Mouse (Mus musculus) forebrain, embryonic 14.5 days (tissue): ENCODE measurements around the gene Dync2h1. TPM values are rescaled to one million over a fixed set of nuclear protein-coding genes. Genes with fewer than 3 reads are reported as not detected.

ENCODE experiments used
- ATAC-seq: fragments of 200-750 bp; cut with Nextera tagmentation; 2 replicates; pipeline ENCODE4 v1.8.0; 2017; ENCODE audit warnings: mild to moderate bottlenecking, moderate library complexity
- DNase-seq: peaks from one replicate; pipeline ENCODE4 v3.0.0-alpha.2; 2015; ENCODE audit warnings: low spot score
- H3K27ac ChIP-seq: fragments of 300-500 bp; sonication (generic); 2 replicates; pipeline ENCODE4 v1.5.1; 2014; ENCODE audit warnings: low read depth, mild to moderate bottlenecking, control low read depth, low read length, moderate library complexity
- H3K27me3 ChIP-seq: fragments of 300-500 bp; sonication (generic); replicated peaks from 2 replicates; pipeline ENCODE4 v1.6.1; 2014; ENCODE audit warnings: low read length, control low read depth, mixed read lengths; ENCODE audit not compliant: control insufficient read depth, insufficient read depth
- H3K36me3 ChIP-seq: fragments of 300-500 bp; sonication (generic); 2 replicates; pipeline ENCODE4 v1.6.1; 2014; ENCODE audit warnings: low read length, control low read depth; ENCODE audit not compliant: control insufficient read depth, insufficient read depth
- H3K4me1 ChIP-seq: fragments of 300-500 bp; sonication (generic); 2 replicates; pipeline ENCODE4 v1.6.1; 2014; ENCODE audit warnings: antibody characterized with exemption, low read length, control low read depth; ENCODE audit not compliant: control insufficient read depth, insufficient read depth
- H3K4me2 ChIP-seq: fragments of 300-500 bp; sonication (generic); 2 replicates; pipeline ENCODE4 v1.6.1; 2014; ENCODE audit warnings: mild to moderate bottlenecking, control low read depth, low read length
- H3K4me3 ChIP-seq: fragments of 300-500 bp; sonication (generic); 2 replicates; pipeline ENCODE4 v1.5.1; 2014; ENCODE audit warnings: low read depth, low read length, control low read depth
- H3K9ac ChIP-seq: fragments of 300-500 bp; sonication (generic); 2 replicates; pipeline ENCODE4 v1.6.1; 2014; ENCODE audit warnings: mild to moderate bottlenecking, low read length, control low read depth, moderate library complexity
- H3K9me3 ChIP-seq: fragments of 300-500 bp; sonication (generic); replicated peaks from 2 replicates; pipeline ENCODE4 v1.6.1; 2016; ENCODE audit warnings: low read length, control low read depth, mixed read lengths; ENCODE audit not compliant: control insufficient read depth
- WGBS: fragments of 180-500 bp; shearing (Covaris S2); extraction: QIAGEN DNeasy Blood & Tissue Kit; methylation state at CpG from one replicate; pipeline ENCODE4 v1.1.7; 2014; 5-methylcytosine and 5-hydroxymethylcytosine counted together
- polyA plus RNA-seq: library from polyadenylated mRNA; unstranded; fragments of >200 nt; fragmentation: Nextera tagmentation; extraction: Ambion mirVana; gene quantifications from 2 replicates; pipeline ENCODE4 v1.2.1, GENCODE M21; 2014

The Dync2h1 gene
- polyA plus RNA-seq, 1 experiment from 2014 or later, result 15.5 TPM

DNA sequence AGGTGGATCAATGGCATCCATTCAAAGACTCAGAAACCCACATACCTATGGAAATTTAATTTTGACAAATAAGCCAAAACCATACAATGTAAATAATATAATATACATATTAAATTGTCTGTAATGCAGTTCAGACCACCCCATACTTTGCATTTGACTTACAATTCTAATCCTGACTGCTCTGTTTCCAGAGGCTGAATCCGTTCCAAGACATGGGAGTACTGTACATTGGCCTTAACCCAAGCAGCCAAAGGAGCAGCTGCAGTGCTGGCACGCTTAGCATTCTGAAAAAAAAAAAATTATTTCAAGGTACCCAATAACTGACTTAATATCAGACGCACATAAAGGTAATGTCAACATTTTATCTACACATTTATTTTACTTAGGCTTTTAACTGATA lies 113.4 kb downstream of the Dync2h1 start:
- ATAC-seq, result no peak
- H3K4me3 ChIP-seq, result no peak overlapping the region
- WGBS, result 76% methylated on average over 3 of the region's 3 CpGs

DNA sequence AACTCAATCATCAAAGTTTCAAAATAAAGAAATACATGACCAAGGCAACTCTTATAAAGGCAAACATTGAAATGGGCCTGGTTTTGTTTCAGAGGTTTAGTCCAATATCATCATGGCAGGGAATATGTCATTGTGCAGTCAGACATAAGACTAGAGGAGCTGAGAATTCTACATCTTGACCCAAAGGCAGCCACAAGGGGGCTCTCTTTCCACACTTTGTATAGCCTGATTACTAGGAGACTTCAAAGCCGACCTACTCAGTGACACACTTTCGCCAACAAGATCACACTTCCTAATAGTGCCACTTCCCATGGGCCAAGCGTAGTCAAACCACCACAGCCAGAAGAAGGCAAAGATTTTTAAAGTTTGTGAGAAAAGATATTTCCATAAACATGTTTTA lies 133.7 kb downstream of the Dync2h1 start:
- no peaks in the 10 kb centered on the region for H3K4me1 ChIP-seq
- ATAC-seq (no peak), DNase-seq (peak; percentile 45)
- no peak overlapping the region for H3K4me2 ChIP-seq
- H3K4me3 ChIP-seq, result no peak overlapping the region
- H3K27me3 ChIP-seq, result no peaks in the 10 kb centered on the region
- H3K27ac ChIP-seq, result no peak overlapping the region
- H3K9ac ChIP-seq, result no peak overlapping the region
- peaks cover 18% of the 10 kb centered on the region for H3K36me3 ChIP-seq
- H3K9me3 ChIP-seq, result no peaks in the 10 kb centered on the region
- 77% methylated on average over 3 of the region's 3 CpGs for WGBS

More for the DNA sequence above, 113.4 kb downstream of the Dync2h1 start:
- Histone ChIP-seq H3K9me3 (no peaks in the 10 kb centered on the region), H3K4me1 (no peaks in the 10 kb centered on the region), H3K27me3 (no peaks in the 10 kb centered on the region), H3K9ac (no peak overlapping the region), H3K36me3 (peaks cover 9% of the 10 kb centered on the region), H3K4me2 (no peak overlapping the region), H3K27ac (no peak overlapping the region)
- peak; percentile 55 for DNase-seq

DNA sequence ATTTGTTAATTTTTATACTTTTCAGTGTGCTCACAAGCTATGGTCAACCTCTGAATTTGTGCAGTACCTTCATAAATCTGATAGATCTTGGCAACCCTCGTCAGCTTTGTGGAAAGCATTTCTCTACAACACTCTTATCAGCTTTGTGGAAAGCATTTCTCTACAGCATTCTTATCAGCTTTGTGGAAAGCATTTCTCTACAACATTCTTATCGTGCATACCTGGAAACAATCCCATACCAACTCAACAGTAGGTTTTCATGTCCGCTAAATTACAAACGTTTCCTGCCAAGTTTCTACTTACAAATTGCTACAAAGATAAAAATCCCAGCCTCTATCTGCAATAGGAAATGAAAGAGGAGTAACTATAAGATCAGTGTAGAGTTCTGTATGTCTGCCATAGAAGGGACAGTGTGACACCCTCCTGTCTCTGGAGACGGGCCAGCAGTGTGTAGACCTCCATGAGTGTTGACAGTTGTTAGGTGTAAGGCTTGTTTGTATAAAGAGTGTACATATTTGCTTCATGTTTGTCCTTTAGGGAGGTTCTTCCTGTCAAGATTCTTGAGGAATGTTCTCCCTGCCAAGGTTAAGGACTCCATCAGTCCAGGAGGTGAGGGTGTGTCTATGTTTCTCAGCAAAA lies 141.5 kb downstream of the Dync2h1 start:
- DNase-seq (no peak), ATAC-seq (no peak)
- WGBS, result 92% methylated on average over 5 of the region's 5 CpGs
- H3K9ac ChIP-seq, result no peak overlapping the region
- no peak overlapping the region for H3K4me3 ChIP-seq
- peaks cover 17% of the 10 kb centered on the region for H3K36me3 ChIP-seq
- H3K27me3 ChIP-seq, result no peaks in the 10 kb centered on the region
- no peak overlapping the region for H3K27ac ChIP-seq
- H3K9me3 ChIP-seq, result no peaks in the 10 kb centered on the region; the same call in 1 of the 2 replicates
- no peaks in the 10 kb centered on the region for H3K4me1 ChIP-seq
- H3K4me2 ChIP-seq, result no peak overlapping the region

DNA sequence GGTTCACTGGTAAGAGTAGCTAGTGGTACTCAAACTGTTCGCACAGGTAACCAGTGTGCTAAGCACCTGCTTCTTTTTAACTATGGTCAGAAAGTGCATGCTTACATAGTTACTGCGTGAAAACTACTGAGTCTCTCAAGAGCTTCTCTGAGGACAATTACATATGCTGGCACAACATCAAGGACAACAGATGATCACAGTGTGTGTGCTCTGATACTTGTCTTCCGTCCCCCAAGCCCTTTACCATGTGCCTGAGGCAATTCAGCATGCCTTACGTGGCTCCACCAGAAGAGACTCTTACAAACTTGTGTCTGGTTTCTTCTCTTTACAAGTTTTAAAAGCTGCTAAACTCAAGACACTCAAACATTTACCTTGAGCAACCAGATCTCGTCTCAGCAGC lies 143.0 kb downstream of the Dync2h1 start:
- 86% methylated on average over 5 of the region's 5 CpGs for WGBS
- ATAC-seq (no peak), DNase-seq (no peak)

DNA sequence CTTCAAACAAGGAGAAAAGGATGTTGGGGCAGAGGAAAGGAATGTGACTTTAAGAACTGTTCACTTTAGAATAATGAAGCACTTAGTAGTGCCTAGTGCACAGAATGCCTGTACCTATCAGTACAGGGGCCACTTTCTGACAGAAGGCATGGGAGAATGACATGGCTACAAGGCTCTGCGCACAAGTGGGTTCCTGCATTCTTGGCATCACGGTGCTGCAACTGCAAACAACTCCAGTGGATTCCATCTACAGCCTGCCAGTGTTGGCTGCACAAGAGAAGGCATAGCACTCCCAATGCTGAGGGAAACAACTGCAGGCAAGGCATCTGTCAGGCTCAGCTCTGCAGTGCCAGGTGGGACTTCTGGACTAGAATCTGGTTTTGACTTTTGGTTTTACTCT lies 151.7 kb downstream of the Dync2h1 start:
- Histone ChIP-seq H3K4me3 (no peak overlapping the region), H3K27me3 (no peaks in the 10 kb centered on the region), H3K9me3 (no peaks in the 10 kb centered on the region), H3K4me1 (no peaks in the 10 kb centered on the region), H3K27ac (no peak overlapping the region), H3K4me2 (no peak overlapping the region), H3K36me3 (peaks cover 27% of the 10 kb centered on the region), H3K9ac (no peak overlapping the region)
- ATAC-seq (no peak), DNase-seq (no peak)
- WGBS, result 93% methylated on average over 2 of the region's 2 CpGs

More for the DNA sequence above, 143.0 kb downstream of the Dync2h1 start:
- H3K4me3 ChIP-seq, result no peak overlapping the region
- no peak overlapping the region for H3K4me2 ChIP-seq
- H3K9ac ChIP-seq, result no peak overlapping the region
- no peaks in the 10 kb centered on the region; the same call in 1 of the 2 replicates for H3K9me3 ChIP-seq
- H3K4me1 ChIP-seq, result no peaks in the 10 kb centered on the region
- no peak overlapping the region for H3K27ac ChIP-seq
- peaks cover 20% of the 10 kb centered on the region for H3K36me3 ChIP-seq
- H3K27me3 ChIP-seq, result no peaks in the 10 kb centered on the region

DNA sequence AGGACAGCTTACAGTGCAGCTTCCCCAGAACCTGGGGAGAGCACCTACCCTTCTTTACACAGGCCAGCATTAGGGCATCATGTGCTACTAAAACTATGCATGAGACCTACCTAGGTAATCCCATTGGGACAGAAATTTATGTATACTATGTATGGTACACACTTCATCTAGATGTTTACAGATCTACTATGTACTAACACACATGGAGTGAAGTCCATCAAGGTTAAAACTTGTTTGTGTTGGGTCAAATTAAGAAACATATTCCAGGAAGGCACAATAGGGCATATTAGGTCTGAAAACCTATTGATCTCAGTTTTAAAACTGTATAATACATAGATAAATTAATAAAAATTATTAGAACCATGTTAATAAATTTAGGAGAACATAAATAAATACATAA lies 168.6 kb downstream of the Dync2h1 start:
- no peaks in the 10 kb centered on the region for H3K9me3 ChIP-seq
- no peak for ATAC-seq
- no peaks in the 10 kb centered on the region for H3K27me3 ChIP-seq
- no peak overlapping the region for H3K4me3 ChIP-seq
- no peaks in the 10 kb centered on the region for H3K4me1 ChIP-seq
- DNase-seq, result no peak
- H3K27ac ChIP-seq, result no peak overlapping the region
- H3K36me3 ChIP-seq, result no peaks in the 10 kb centered on the region
- no peak overlapping the region for H3K9ac ChIP-seq
- no peak overlapping the region for H3K4me2 ChIP-seq

DNA sequence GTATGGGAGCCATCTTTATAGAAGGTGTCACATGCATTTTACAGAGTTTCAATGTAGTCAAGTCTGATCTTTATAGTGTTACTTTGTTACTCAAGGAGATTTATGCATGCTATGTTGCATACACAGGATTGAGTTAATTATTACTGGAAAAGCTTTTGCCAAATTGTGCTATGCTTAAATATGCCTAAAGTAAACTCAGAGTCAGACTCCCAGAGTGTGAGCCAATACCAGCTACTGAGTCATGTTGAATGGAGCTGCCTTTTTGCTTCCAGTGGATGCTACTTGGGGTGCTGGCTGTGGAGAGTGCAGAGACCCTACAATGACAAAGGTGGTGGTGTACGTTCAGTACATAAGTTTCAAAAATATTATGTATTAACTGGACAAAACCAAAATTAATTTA lies 169.5 kb downstream of the Dync2h1 start:
- no peak overlapping the region for H3K4me3 ChIP-seq
- ATAC-seq (no peak), DNase-seq (no peak)
- H3K27me3 ChIP-seq, result no peaks in the 10 kb centered on the region
- H3K4me1 ChIP-seq, result no peaks in the 10 kb centered on the region
- WGBS, result 96% methylated on average over 1 of the region's 1 CpGs
- no peak overlapping the region for H3K27ac ChIP-seq
- H3K9me3 ChIP-seq, result no peaks in the 10 kb centered on the region
- no peak overlapping the region for H3K9ac ChIP-seq
- H3K36me3 ChIP-seq, result no peaks in the 10 kb centered on the region
- no peak overlapping the region for H3K4me2 ChIP-seq

DNA sequence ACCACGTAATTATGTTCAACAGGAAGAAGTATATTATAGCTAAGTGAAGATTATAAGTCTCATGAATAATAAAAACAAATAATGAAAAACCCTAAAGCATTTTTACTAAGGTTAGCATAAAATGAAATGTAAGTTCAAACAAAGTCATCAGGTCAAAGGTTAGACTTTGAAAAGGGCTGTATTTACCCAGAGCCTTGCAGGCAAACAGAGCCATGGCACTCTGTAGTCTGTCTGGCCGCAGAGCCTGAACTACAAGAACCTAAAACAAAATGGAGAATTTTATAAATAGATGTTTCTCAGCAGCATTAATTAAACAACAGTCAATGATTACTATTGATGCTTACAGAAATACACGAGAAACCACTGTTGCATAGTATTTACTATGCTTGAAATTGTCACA lies 174.5 kb downstream of the Dync2h1 start:
- H3K36me3 ChIP-seq, result peaks cover 11% of the 10 kb centered on the region; the same call in 1 of the 2 replicates
- no peak for DNase-seq
- H3K4me3 ChIP-seq, result no peak overlapping the region
- no peak overlapping the region for H3K27ac ChIP-seq
- H3K4me2 ChIP-seq, result no peak overlapping the region
- H3K27me3 ChIP-seq, result no peaks in the 10 kb centered on the region
- ATAC-seq, result no peak
- H3K9me3 ChIP-seq, result no peaks in the 10 kb centered on the region
- no peak overlapping the region for H3K9ac ChIP-seq
- 89% methylated on average over 3 of the region's 3 CpGs for WGBS
- H3K4me1 ChIP-seq, result no peaks in the 10 kb centered on the region

DNA sequence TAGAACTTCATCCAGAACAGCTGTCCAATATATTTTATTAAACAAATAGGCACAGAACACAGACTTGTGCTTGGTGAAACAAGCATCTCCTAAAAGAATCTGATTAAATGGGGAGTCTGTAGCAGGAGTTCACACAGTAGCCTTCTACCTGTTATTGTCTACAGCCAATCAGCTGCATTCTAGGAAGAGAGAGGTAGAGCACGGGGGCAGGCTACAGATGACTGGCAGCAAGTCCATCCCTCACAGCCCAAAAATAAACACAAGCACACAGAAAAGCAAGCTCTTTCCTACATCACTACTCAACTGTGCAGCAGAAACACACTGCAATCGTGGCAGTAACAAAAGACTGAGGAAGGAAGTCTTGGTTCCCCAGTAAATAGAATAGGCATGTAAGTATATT lies 189.4 kb downstream of the Dync2h1 start:
- H3K4me3 ChIP-seq, result no peak overlapping the region
- H3K27ac ChIP-seq, result no peak overlapping the region
- no peak overlapping the region for H3K9ac ChIP-seq
- H3K4me2 ChIP-seq, result no peak overlapping the region
- H3K36me3 ChIP-seq, result peaks cover 9% of the 10 kb centered on the region; the same call in 1 of the 2 replicates
- 55% methylated on average over 2 of the region's 2 CpGs for WGBS
- no peaks in the 10 kb centered on the region for H3K27me3 ChIP-seq
- H3K9me3 ChIP-seq, result no peaks in the 10 kb centered on the region
- DNase-seq, result no peak
- ATAC-seq, result no peak
- H3K4me1 ChIP-seq, result no peaks in the 10 kb centered on the region
